Mouse (Mus musculus) liver, embryonic 14.5 days (tissue): ENCODE results near the gene 5830473C10Rik.

Experiments
- CTCF ChIP-seq: IDR thresholded peaks from 2 replicates; pipeline ENCODE4 v1.5.1; 2016; ENCODE audit warnings: antibody characterized with exemption, low read depth, control low read depth
- EP300 ChIP-seq: IDR thresholded peaks from 2 replicates; pipeline ENCODE4 v1.6.1; 2016; ENCODE audit warnings: antibody characterized with exemption, low read depth

DNA sequence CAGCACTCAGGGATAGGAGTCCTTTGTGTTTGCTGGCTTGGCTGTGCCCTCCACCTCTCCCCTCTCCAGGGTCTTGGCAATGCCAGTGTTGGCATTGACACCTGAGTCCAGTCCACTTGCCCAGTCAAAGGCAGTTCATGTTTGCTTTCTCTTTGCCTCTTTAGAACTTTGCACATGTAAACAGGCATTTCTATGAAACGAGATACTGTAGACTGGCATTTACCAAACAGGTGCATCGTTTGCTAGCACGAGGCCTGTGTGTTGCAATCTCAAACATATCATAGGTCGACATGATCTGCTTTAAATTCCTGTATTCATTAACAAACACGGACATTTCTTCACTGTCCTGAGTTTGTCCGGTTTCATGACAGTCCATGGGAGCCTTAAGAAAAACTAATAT, at the start of gene 5830473C10Rik:
- TF ChIP-seq CTCF (no peak), EP300 (no peak)
